Mouse (Mus musculus) ES-CJ7 (cell line): ENCODE data around the gene Gpd1.
"Not testable (repeated sequence)": the region's sequence is repeated elsewhere in the genome, so short reads cannot be mapped to it uniquely, and the experiment has no call there.

Source experiments
- DNase-seq: peaks from one replicate; pipeline ENCODE4 v3.0.0; 2011; ENCODE audit warnings: low read depth, low spot score

Gpd1 gene

DNA sequence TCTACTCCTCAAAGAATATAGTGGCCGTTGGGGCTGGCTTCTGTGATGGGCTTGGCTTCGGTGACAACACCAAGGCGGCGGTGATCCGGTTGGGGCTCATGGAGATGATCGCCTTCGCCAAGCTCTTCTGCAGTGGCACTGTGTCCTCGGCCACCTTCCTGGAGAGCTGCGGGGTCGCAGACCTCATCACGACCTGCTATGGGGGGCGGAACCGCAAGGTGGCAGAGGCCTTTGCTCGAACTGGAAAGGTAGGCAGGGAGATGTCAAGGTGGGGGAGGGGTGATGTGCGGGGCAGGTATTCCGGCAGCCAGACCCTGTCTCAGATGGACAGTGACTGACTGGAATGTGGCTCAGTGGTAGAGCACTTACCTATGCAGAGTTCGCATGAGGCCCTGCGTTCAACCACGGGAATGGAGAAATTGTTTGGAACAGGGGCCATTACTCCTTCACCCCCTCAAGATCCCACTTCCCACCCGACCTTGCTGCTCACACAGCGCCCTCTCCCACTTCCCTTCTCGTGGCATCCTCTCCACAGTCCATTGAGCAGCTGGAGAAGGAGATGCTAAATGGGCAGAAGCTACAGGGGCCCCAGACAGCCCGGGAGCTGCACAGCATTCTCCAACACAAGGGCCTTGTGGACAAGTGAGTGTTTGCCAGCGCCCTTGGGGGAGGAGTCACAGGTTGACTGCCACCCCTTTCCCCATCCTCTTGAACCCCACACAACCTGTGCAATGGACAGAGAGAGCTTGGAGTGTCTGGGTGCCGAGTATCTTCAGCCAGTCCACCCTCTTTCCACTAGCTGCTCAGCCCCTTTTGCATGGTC, 4.8 kb downstream of the Gpd1 start:
- no peak for DNase-seq

DNA sequence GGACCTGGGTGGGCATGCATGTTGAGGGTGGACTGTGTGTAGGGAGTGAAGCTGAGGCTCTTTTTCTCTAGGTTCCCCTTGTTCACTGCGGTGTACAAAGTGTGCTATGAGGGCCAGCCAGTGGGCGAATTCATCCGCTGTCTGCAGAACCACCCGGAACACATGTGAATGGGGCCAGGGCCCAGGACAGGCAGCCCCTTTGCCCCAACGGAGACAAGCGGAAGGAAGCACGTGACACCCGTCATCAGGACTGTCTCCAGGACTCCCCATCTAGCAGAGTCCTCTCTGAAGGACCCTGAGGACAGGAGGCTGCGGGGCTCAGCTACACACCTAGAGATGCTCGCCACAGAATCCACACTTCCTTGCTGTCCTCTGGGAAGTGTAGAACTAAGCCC, 5.8 kb downstream of the Gpd1 start:
- no peak for DNase-seq

DNA sequence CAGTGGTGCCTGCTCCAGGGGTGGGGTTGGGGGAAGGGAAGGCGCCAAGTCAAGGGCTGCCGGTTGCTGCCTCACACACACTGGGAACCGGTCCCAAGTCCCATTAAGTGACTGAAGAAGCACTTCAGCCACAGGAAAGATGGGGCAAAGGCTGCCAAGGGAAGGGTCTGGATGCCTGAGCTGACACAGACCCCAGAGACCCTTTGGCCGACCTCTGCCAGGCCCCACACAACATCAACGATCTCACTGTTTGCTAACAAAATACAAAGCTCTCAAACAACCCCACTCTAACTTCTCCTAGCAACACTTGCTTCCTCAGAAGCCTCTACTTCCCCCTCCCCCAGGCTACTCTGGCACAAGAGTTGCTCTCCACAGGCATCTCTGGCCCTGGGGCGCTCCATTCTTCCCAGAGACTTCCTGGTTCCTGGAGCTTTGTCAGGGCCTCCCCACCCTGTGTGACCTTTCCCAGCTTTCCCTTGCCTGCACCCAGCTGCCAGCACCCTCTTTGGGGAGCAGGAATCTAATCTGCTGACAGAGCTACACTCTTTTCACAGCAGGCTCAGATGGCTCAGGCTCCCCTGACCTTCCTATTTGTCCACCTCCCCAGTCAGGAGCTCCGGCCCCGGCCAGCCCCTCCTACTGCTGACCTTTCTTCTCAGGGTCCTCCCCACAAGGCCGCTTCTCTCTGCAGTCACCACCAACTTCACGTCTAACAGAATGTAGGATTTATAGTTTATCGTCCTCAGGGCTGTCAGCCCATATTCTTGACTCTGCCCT, 6.4 kb downstream of the Gpd1 start:
- DNase-seq, result peak; percentile 55

DNA sequence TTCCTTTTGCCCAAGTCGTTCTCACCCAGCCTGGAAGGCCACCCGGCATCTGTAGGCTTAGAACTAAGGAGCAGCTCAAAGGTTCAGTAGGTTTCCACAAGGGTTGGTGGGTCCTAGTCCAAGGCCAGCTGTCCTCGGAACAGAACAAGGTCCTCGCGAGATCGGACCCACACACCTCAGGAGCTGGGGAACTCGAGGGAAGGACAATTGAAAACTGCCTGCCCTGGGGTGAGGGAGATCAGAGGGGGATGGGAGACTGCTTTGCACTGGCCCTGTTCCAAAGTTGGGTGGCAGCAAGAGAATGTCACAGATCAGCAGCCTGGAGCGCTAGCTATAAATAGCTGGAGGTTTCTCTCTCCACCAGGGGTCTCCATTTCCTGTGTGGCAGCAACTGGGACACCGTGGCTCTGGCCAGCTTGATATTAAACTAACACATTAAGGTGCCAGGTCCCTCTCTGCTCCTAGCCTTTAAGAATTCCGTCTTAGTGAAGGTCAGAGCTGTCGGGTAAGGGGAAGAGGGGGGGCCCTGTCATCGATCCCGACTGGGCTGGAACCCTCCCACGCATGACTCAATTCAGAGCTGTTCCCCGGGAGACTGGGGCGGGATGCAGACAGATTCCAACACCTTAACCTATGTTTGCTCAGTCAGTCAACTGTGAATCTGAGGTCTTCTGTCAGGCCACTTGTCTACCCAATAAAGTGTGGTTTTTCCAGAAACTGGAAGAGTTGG, 7.1 kb downstream of the Gpd1 start:
- DNase-seq, result peak; percentile 84

DNA sequence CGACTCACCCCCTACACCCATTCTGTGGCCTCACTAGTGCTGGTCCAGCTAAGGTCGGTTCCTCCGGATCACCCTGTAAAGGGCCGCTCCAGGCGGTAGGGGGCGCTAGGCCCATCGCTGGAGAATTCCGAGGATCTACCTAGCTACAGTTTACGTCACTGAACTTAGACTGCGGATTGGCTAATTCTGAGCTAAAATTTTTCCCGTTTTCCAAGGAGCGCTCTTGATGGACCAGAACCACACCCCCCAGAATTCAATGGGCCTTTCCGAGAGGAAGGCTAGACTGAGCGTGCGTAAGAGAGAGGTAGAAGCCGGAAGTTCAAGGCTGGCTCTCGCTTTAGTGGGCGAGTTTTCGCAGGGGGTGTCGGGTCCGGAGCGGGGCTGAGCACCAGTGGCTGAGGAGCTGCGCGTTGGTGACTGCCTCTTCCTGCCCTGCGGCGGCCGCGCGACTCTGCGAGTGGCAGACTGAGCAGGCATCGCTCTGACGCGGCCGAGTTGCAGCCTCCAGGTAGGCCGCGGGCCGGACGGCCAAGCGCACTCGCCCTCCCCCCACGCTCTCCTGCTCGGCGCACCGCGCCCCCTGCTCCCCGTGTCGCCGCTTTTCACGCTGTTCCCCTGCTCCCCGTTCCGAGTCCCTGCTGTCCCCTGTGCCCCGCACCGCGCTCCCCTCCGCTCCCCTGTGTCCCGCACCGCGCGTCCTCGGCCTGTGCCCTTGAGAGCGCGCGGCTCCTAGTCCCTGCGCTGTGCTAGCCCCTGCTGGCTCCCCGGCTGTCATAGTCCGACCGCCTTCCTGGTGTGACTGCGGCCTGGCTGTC, 8.2 kb downstream of the Gpd1 start, which contains the start of gene Cox14:
Cox14 (plus strand) TSS at position 278 of the 815 bp plus-strand sequence.
- DNase-seq, result peak; percentile 99

DNA sequence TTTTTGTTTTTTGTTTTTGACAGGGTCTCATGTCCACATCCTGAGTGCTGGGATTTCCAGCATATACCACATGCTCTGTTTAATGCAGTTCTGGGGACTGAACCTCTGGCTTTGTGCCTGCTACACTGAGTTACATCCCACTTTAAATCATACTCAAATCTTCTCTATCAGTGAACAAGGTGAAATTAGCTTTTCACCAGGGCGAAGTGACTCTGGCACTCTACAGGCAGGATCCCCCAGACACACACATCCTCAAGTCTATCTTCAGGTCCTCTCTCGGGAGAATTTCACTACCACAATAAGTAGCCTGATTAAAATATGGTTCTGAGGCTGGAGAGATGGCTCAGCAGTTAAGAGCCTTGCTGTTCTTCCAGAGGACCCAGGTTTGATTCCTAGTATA, 9.2 kb downstream of the Gpd1 start:
- DNase-seq, result no peak

DNA sequence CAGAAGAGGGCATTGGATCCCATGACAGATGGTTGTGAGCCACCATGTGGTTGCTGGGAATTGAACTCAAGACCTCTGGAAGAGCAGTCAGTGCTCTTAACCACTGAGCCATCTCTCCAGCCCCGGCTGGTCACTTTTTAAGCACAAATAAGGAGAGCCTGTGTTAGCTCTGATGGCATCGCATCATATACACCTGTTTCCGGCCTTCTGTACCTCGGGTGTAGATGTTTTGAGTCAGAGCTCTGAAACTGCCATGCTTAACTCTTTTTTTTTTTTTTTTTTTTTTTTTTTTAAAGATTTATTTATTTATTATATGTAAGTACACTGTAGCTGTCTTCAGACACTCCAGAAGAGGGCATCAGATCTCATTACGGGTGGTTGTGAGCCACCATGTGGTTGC, 9.7 kb downstream of the Gpd1 start:
- DNase-seq, result not testable (repeated sequence)

DNA sequence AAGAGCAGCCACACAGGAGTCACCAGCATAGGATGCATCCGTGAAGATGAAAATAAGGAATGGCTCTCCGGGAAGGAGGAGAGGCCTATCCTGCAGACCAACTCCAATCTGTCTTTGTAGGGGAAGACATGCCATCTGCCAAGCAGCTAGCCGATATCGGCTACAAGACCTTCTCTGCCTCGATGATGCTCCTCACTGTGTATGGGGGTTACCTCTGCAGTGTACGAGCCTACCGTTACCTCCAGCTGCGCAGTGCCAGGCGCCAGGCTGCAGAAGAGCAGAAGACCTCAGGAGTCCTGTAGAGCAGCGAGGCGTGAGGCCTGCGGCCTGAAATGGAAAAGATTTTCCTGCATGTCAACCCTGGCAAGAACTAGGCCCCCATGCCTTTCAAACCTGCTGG, 10.2 kb downstream of the Gpd1 start:
- no peak for DNase-seq

DNA sequence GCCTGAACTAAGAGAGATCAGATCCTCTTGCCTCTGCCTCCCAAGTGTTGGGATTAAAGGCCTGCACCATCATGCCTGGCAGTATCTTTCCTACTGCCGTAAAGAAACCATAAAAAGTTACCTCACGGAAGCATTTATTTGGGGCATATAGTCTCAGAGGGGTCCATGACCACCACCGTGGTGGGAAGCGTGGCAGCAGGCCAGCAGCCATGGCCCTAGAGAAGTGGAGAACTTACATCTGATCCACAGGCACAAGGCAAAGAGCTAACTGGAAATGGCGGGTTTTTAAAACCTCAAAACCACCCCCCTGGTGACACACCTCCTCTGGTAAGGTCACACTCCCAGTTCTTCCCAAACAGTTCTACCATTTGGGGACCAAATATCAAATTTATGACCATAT, 10.9 kb downstream of the Gpd1 start:
- no peak for DNase-seq

DNA sequence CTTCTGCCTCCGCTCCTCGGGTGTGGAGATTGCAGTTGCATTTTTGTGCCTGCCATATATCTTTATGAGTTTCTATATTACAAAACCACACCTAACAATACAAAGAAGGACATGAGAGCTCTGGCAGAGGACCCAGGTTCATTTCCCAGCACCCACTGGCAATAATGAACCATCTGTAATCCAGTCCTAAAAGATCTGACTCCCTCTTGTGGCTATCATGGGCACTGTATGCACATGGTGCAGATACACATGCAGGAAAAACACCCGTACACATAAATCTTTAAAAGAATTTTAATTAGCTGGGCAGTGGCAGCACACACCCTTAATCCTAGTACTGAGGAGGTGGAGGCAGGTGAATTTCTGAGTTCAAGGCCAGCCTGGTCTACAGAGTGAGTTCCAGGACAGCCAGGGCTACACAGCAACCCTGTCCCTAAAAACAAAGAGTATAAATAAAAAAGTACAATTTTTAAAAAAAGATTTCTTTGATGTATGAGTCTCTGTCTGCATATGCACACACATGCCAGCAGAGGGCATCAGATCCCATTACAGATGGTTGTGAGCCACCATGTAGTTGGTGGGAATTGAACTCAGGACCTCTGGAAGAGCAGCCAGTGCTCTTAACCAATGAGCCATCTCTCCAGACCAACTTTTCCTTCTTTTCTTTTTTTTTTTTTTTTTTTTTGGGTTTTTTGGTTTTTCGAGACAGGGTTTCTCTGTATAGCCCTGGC, 11.9 kb downstream of the Gpd1 start:
- peak; percentile 59 for DNase-seq

DNA sequence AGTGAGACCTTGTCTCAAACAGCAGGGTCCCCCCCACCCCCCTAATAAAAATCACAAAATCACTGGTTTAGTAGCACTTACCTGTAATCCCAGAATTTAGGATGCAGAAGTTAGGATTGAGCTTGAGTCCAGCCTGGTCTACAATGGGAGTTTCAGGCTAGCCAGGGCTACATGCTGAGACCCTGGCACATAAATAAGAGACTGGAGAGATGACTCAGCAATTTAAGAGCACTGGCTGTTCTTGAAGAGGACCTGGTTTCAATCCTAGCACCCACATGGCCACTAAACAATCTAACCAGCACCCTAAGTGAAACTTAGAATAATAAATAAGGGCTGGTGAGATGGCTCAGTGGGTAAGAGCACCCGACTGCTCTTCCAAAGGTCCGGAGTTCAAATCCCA, 13.9 kb downstream of the Gpd1 start:
- DNase-seq, result no peak

DNA sequence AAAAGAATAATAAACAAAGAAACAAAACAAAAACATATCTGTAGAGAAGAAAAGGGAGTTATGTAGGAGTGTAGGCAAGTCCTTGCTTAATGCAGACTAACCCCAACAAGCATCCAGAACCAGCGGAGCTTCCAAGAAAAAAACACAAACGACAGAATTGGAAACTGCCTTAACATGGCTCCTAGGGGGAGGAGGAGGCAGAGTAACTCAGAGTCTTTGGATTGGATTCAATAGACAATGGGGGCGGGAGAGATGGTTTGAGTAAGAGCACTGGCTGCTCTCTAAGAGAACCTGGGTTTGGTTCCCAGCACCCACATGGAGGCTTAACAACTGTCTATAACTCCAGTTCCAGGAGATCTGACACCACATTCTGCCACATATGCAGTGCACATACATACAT, 14.4 kb downstream of the Gpd1 start:
- DNase-seq, result no peak

DNA sequence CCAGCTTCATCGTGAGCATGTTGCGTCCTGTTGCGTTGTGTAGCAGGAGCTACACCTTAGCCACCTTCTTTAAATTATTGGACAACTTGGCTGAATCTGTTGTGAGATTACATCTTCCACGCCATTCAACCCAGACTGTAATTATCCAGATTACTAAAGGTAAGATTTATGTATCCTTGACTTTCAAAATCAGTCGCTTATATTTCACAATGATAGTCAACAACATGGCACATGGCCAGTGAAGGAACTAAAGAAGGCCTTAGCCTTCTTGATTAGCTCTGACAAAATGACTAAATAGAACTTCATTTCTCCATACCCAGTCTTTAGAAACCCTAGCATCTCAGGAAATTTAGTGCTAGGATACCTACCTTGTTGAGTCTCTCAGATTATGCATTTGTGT, 15.9 kb downstream of the Gpd1 start:
- no peak for DNase-seq

DNA sequence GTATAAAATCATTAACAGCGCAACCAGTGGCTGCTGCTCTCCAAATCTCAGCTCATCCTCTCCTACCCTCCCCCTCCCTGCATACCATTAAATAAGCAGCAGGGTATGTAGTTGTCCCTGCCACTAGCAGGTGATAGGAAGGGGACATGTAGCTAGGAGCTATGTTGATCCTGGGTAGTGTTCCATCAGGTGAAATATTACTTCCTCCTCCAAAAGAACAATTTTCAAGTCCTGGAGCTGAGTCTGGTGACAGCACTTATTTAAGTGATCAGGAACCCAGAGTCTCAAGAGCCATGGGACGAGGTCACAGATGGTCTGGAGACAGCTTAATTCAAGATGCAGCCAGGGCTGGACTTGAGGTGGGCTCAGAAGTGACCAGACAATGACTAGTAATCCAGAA, 18.3 kb downstream of the Gpd1 start:
- no peak for DNase-seq

DNA sequence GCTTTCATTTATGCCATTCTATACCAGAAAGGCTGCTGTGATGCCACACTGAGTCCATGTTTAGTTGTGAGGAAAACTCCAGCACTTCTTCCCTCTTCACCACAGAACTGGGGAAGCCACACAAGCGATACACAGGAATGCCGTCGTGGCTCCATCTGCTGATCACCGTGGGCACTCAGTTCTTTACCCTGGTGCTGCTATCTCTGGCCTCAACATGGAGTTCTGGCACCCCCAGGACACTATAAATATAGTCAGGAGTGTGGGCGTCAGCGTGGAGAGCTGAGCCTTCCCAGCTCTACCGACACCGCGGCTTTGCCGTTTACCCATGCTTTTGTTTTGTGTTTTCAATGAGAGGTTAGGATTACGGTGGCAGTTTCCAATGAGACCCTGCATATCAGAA, 19.4 kb downstream of the Gpd1 start:
- DNase-seq, result no peak

DNA sequence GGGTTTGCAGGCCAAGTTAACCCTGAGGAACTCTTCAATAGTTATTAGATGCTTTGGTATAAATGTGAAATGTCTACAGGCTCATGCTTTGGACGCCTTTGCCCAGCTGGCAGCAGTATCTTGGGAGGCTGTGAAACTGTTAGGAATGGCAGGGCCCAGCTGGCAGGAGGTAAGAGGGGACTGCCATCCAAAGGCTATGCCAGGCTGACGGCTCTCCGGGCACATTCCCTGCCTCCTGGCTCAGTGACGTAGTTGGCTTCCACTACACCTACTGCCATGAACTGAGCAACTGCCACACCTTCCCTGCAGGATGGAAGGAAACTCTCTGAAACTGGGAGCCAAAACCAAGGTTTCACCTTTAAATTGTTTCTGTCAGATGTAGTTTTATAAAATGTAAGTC, 22.9 kb downstream of the Gpd1 start:
- DNase-seq, result no peak

DNA sequence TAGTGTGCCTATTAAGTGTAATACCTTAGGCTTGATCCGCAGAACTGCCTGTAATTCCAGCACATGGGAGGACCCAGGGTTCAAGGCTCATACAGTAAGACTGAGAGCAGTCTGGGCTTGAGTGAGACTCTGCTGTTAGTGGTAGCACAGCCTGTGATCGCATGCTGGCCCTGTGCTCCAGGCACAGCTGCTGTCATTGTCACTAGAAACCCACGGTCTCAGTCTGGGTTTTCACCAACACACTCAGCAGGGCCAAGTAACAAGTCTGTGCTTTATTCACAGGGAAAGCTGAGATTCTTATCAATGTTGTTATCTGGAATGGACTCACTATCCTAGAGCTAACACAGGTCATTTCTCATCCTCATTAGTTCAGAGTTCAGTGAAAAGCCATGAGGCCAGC, 36.9 kb downstream of the Gpd1 start:
- DNase-seq, result no peak

DNA sequence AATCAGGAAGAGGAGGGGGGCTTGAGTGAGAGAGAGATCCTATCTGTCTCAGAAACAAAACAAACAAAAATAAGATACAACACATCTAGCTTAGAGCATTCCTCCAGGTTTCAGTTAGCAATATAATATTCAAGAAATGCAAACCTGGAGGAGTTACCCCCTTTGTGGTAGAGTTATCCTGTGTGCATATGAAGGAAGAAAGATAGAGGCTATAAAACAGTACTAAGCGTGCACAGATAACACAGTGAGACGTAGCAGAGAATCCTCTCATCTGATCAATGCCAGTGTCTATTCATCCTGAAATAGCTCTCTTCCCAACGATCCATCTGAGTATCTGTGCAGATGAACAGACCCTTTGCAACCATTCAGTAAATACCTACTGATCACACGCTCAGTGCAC, 50.2 kb downstream of the Gpd1 start:
- DNase-seq, result no peak

DNA sequence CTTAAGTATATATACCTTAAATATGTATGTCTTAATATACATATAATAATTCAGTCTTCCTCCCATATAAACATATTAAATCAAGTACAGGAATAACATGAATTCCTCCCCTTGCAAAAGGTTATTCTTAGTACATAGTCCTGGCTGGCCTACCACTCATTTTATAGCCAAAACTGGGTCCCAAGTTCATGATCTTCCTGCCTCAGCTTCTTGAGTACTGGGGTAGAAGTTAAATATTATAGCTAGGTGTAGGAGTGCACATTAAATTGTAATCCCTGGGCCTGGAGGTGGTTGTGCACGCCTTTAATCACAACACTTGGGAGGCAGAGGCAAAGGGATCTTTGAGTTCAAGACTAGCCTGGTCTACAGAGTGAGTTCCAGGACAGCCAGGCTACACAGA, 51.4 kb downstream of the Gpd1 start:
- DNase-seq, result no peak

DNA sequence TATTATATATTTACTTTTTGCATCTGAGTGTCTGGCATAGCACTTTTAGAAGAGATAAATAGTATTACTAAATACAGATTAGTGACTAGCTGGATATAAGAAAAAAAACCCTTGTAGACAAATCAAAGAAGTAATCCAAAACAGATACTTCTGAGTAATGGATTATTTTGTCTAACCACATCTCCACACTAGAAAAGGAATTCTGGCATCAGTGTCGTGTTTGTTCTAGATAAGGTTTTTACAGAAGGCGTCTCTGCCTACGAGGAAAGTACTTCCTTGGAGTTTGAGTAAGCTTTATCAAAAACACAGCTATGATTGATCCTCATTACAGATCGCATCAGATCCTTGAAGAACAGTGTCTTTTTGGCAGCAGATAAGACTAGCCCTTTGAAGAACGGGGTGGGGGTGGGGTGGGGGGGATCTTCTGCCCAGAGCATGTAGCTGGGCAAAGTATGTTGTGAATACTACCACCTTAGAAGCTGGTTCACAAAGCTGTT, 53.7 kb downstream of the Gpd1 start:
- no peak for DNase-seq
